Mouse (Mus musculus) urinary bladder, adult 18-20 months (tissue): Measurements from ENCODE around the gene Siah1a.

ENCODE experiments used
- DNase-seq, 2 experiments: peaks; one replicate each; pipeline ENCODE4 v3.0.0; 2022; ENCODE audit warnings: low spot score in 2 of 2, mixed read lengths in 2 of 2

Siah1a gene

GRCm38 (mm10) chr8:86744313-86745220 lies 1.2 kb downstream of the Siah1a start:
- no peak for DNase-seq

GRCm38 (mm10) chr8:86742605-86743345 lies 3.0 kb downstream of the Siah1a start:
- DNase-seq, result no peak

GRCm38 (mm10) chr8:86741627-86742026 lies 4.1 kb downstream of the Siah1a start:
- no peak for DNase-seq

GRCm38 (mm10) chr8:86740899-86741298 lies 4.8 kb downstream of the Siah1a start:
- DNase-seq, result no peak

GRCm38 (mm10) chr8:86735446-86736111 lies 10.2 kb downstream of the Siah1a start:
- DNase-seq, result no peak

- no peak for DNase-seq
Measured at GRCm38 (mm10) chr8:86734954-86735353, 10.8 kb downstream of the Siah1a start.

GRCm38 (mm10) chr8:86734171-86734570 lies 11.6 kb downstream of the Siah1a start:
- DNase-seq, result no peak

GRCm38 (mm10) chr8:86730860-86731259 lies 14.9 kb downstream of the Siah1a start:
- no peak for DNase-seq

- DNase-seq, result no peak
Measured at GRCm38 (mm10) chr8:86730303-86730702, 15.4 kb downstream of the Siah1a start.

GRCm38 (mm10) chr8:86728224-86728950 lies 17.3 kb downstream of the Siah1a start:
- DNase-seq, result no peak

- no peak for DNase-seq
Measured at GRCm38 (mm10) chr8:86726959-86727358, 18.8 kb downstream of the Siah1a start.

GRCm38 (mm10) chr8:86721490-86721889 lies 24.2 kb downstream of the Siah1a start:
- no peak for DNase-seq

GRCm38 (mm10) chr8:86720756-86721459 lies 24.8 kb downstream of the Siah1a start:
- no peak for DNase-seq

- no peak for DNase-seq
Measured at GRCm38 (mm10) chr8:86719368-86719767, 26.4 kb downstream of the Siah1a start.

GRCm38 (mm10) chr8:86718332-86718994 lies 27.3 kb downstream of the Siah1a start:
- no peak for DNase-seq

- DNase-seq, result no peak
Measured at GRCm38 (mm10) chr8:86713407-86714188, 32.1 kb downstream of the Siah1a start.

- DNase-seq, result no peak
Measured at GRCm38 (mm10) chr8:86712594-86712993, 33.1 kb downstream of the Siah1a start.

- DNase-seq, result no peak
Measured at GRCm38 (mm10) chr8:86707873-86708272, 37.9 kb downstream of the Siah1a start.

- no peak for DNase-seq
Measured at GRCm38 (mm10) chr8:86706756-86707155, 39.0 kb downstream of the Siah1a start.

- DNase-seq, result no peak
Measured at GRCm38 (mm10) chr8:86705317-86705716, 40.4 kb downstream of the Siah1a start.
